Mouse (Mus musculus): ENCODE data around the gene Prss44. TPM values are rescaled to one million over a fixed set of nuclear protein-coding genes. Genes with fewer than 3 reads are reported as not detected.

Gene Prss44
- polyA plus RNA-seq, 1 experiment from 2014 or later: not detected

Other genes with a start within 250 kb of the Prss44 start
- 61.2 and 64.5 TPM in 2 replicates for gene Nradd, start 189.5 kb upstream of the Prss44 start, polyA plus RNA-seq (2015; fragmentation: Nextera tagmentation; extraction: Ambion mirVana)
- 0.75 and 0.76 TPM in 2 replicates for gene Nbeal2, start 159.8 kb upstream of the Prss44 start, polyA plus RNA-seq (2015; fragmentation: Nextera tagmentation; extraction: Ambion mirVana)
- 106 and 107 TPM in 2 replicates for gene Ccdc12, start 157.5 kb upstream of the Prss44 start, polyA plus RNA-seq (2015; fragmentation: Nextera tagmentation; extraction: Ambion mirVana)
- gene Myl3, start 72.1 kb upstream of the Prss44 start, polyA plus RNA-seq (2015; fragmentation: Nextera tagmentation; extraction: Ambion mirVana): 3.5 and 4.8 TPM in 2 replicates
- 91.1 and 97.7 TPM in 2 replicates for gene Pth1r, start 66.8 kb upstream of the Prss44 start, polyA plus RNA-seq (2015; fragmentation: Nextera tagmentation; extraction: Ambion mirVana)
- gene Prss42, start 15.8 kb upstream of the Prss44 start, polyA plus RNA-seq (2015; fragmentation: Nextera tagmentation; extraction: Ambion mirVana): not detected in 2 replicates
- not detected in 2 replicates for gene Prss43, start 12.7 kb downstream of the Prss44 start, polyA plus RNA-seq (2015; fragmentation: Nextera tagmentation; extraction: Ambion mirVana)
- gene Prss45, start 20.6 kb downstream of the Prss44 start, polyA plus RNA-seq (2015; fragmentation: Nextera tagmentation; extraction: Ambion mirVana): not detected in 2 replicates
- gene Prss46, start 30.5 kb downstream of the Prss44 start, polyA plus RNA-seq (2015; fragmentation: Nextera tagmentation; extraction: Ambion mirVana): not detected in 2 replicates
- gene Prss50, start 44.0 kb downstream of the Prss44 start, polyA plus RNA-seq (2015; fragmentation: Nextera tagmentation; extraction: Ambion mirVana): 0.31 and 0.38 TPM in 2 replicates
- 1.3 and 1.4 TPM in 2 replicates for gene Als2cl, start 65.9 kb downstream of the Prss44 start, polyA plus RNA-seq (2015; fragmentation: Nextera tagmentation; extraction: Ambion mirVana)
- 1.1 and 1.2 TPM in 2 replicates for gene Tmie, start 66.1 kb downstream of the Prss44 start, polyA plus RNA-seq (2015; fragmentation: Nextera tagmentation; extraction: Ambion mirVana)
- gene Fam240a, start 102.9 kb downstream of the Prss44 start, polyA plus RNA-seq (2015; fragmentation: Nextera tagmentation; extraction: Ambion mirVana): not detected in 2 replicates
- 0.11 and 0.13 TPM in 2 replicates for gene Tdgf1, start 132.2 kb downstream of the Prss44 start, polyA plus RNA-seq (2015; fragmentation: Nextera tagmentation; extraction: Ambion mirVana)
- 0.05 TPM in 1 of 2 replicates, not detected in the other for gene Lrrc2, start 137.6 kb downstream of the Prss44 start, polyA plus RNA-seq (2015; fragmentation: Nextera tagmentation; extraction: Ambion mirVana)
- gene Rtp3, start 176.6 kb downstream of the Prss44 start, polyA plus RNA-seq (2015; fragmentation: Nextera tagmentation; extraction: Ambion mirVana): not detected in 2 replicates
- gene Ltf, start 205.3 kb downstream of the Prss44 start, polyA plus RNA-seq (2015; fragmentation: Nextera tagmentation; extraction: Ambion mirVana): 0.69 and 0.73 TPM in 2 replicates
- 0.33 and 0.68 TPM in 2 replicates for gene Ccrl2, start 243.5 kb downstream of the Prss44 start, polyA plus RNA-seq (2015; fragmentation: Nextera tagmentation; extraction: Ambion mirVana)

All from limb, embryonic 13.5 days (tissue).